Mouse (Mus musculus) thymus, adult 2 months (tissue): ENCODE measurements at regions not wholly inside any gene's neighbourhood (a gene's known extent, or its start where the extent isn't known, plus 50 kb on each side); places are given as distances from the start of the nearest gene placed in this dataset.

Source experiments
- CTCF ChIP-seq: fragments of 200-500 bp; IDR thresholded peaks from 2 replicates; pipeline ENCODE4 v1.5.1; 2012; ENCODE audit warnings: mild to moderate bottlenecking, control low read depth, low read length, moderate library complexity, borderline replicate concordance; ENCODE audit not compliant: control insufficient read depth, poor library complexity, insufficient read depth; ENCODE audit errors: extremely low read depth
- POLR2A ChIP-seq: fragments of 200-500 bp; IDR thresholded peaks from 2 replicates; pipeline ENCODE4 v1.6.1; 2012; ENCODE audit warnings: mild to moderate bottlenecking, low read length, control low read depth, moderate library complexity; ENCODE audit not compliant: control insufficient read depth, poor library complexity, insufficient read depth; ENCODE audit errors: extremely low read depth

GRCm38 (mm10) chr6:104055996-104056395 is 436.6 kb upstream of the Cntn6 start:
- no peak for TF ChIP-seq CTCF
- no peak for TF ChIP-seq POLR2A
